Mouse (Mus musculus): ENCODE measurements around the gene Nrp2.

- TF ChIP-seq MYB (IDR thresholded peaks at IDR 0.05; ENCODE audit: low read depth, low read length) (no peak), CTCF (IDR thresholded peaks at IDR 0.05 in 2 of 3, conservative IDR thresholded peaks at IDR 0.05 in 1 of 3; ENCODE audit: control insufficient read depth in 1 of 3, insufficient read depth in 1 of 3, low read depth in 2 of 3, low read length in 3 of 3, poor library complexity in 1 of 3, severe bottlenecking in 1 of 3) (no peak), POLR2A (IDR thresholded peaks at IDR 0.05; ENCODE audit: control insufficient read depth in 1 of 2, insufficient read depth in 1 of 2, low read depth in 1 of 2, low read length in 2 of 2, poor library complexity in 1 of 2) (no peak), UBTF (IDR thresholded peaks at IDR 0.05; ENCODE audit: borderline replicate concordance, insufficient read depth, low read depth, low read length) (no peak), NELFE (IDR thresholded peaks at IDR 0.05; ENCODE audit: low read depth, low read length) (no peak), EP300 (IDR thresholded peaks at IDR 0.05; ENCODE audit: low read depth in 1 of 2, low read length in 2 of 2) (no peak), RAD21 (IDR thresholded peaks at IDR 0.05; ENCODE audit: low read depth, low read length) (no peak), POLR2AphosphoS2 (IDR thresholded peaks at IDR 0.05; ENCODE audit: low read length) (no peak), ELF1 (IDR thresholded peaks at IDR 0.05; ENCODE audit: low read depth, low read length) (no peak), MAX (IDR thresholded peaks at IDR 0.05; ENCODE audit: low read length) (no peak)
Observed at GRCm38 (mm10) chr1:62732036-62732435, 29.0 kb downstream of the Nrp2 start.
